In genomic region chr7:66218193-66219014, GRCm38 (mm10) we compare ENCODE assay signal across 8 mouse cellular contexts.
DNase-seq lines count a peak whose midpoint lies in the region; ATAC-seq lines count a peak whose summit lies in the region.

No protein-coding gene starts in this region.

- peak; percentile 45; the same call in 1 of the 2 replicates for ATAC-seq in forebrain, embryonic 16.5 days
- peak; percentile 71 for ATAC-seq in limb, embryonic 13.5 days (ENCODE audit: low FRiP score, low read depth)
- no peak for ATAC-seq in midbrain, embryonic 15.5 days (replicated peaks)
- no peak for ATAC-seq in inflammation-experienced regulatory T-cells, adult 6 months

- no peaks in the 10 kb centered on the region for H3K27me3 ChIP-seq in forebrain, embryonic 16.5 days (replicated peaks; ENCODE audit: control insufficient read depth, insufficient read depth, low read length)
- no peaks in the 10 kb centered on the region for H3K27me3 ChIP-seq in limb, embryonic 13.5 days
- H3K27me3 ChIP-seq in midbrain, embryonic 15.5 days (replicated peaks) = no peaks in the 10 kb centered on the region

- no peaks in the 10 kb centered on the region for H3K36me3 ChIP-seq in forebrain, embryonic 16.5 days (ENCODE audit: control insufficient read depth, insufficient read depth)
- H3K36me3 ChIP-seq in limb, embryonic 13.5 days = no peaks in the 10 kb centered on the region
- no peaks in the 10 kb centered on the region for H3K36me3 ChIP-seq in midbrain, embryonic 15.5 days (replicated peaks)

- peak; percentile 31 for DNase-seq in thymus, postnatal 0 days (ENCODE audit: low spot score)
- DNase-seq in thymus, postnatal 25 days = no peak
- peak; percentile 80 for DNase-seq in heart, postnatal 4 days
- DNase-seq in ovary, postnatal 36 days (ENCODE audit: low spot score) = no peak

- peaks cover 8% of the 10 kb centered on the region; the same call in 1 of the 2 replicates for H3K4me1 ChIP-seq in forebrain, embryonic 16.5 days (replicated peaks; ENCODE audit: control insufficient read depth, insufficient read depth, low read length)
- H3K4me1 ChIP-seq in limb, embryonic 13.5 days = peaks cover 44% of the 10 kb centered on the region
- H3K4me1 ChIP-seq in midbrain, embryonic 15.5 days = peaks cover 16% of the 10 kb centered on the region

- H3K27ac ChIP-seq in forebrain, embryonic 16.5 days (ENCODE audit: low read length) = no peak overlapping the region
- H3K27ac ChIP-seq in limb, embryonic 13.5 days = peak overlapping the region; percentile 85
- H3K27ac ChIP-seq in midbrain, embryonic 15.5 days = peak overlapping the region; percentile 38; the same call in 1 of the 2 replicates

- H3K9me3 ChIP-seq in forebrain, embryonic 16.5 days (ENCODE audit: control insufficient read depth, low read length) = no peaks in the 10 kb centered on the region
- no peaks in the 10 kb centered on the region for H3K9me3 ChIP-seq in limb, embryonic 13.5 days
- H3K9me3 ChIP-seq in midbrain, embryonic 15.5 days = no peaks in the 10 kb centered on the region

- H3K9ac ChIP-seq in forebrain, embryonic 16.5 days (replicated peaks; ENCODE audit: low read depth, low read length) = no peak overlapping the region
- H3K9ac ChIP-seq in limb, embryonic 13.5 days = no peak overlapping the region
- H3K9ac ChIP-seq in midbrain, embryonic 15.5 days = no peak overlapping the region

- H3K4me3 ChIP-seq in forebrain, embryonic 16.5 days (replicated peaks; ENCODE audit: low read length) = no peak overlapping the region
- no peak overlapping the region for H3K4me3 ChIP-seq in limb, embryonic 13.5 days
- no peak overlapping the region for H3K4me3 ChIP-seq in midbrain, embryonic 15.5 days

- no peak overlapping the region for H3K4me2 ChIP-seq in forebrain, embryonic 16.5 days (ENCODE audit: low read length)
- peak overlapping the region; percentile 23; the same call in 1 of the 2 replicates for H3K4me2 ChIP-seq in limb, embryonic 13.5 days (replicated peaks)
- H3K4me2 ChIP-seq in midbrain, embryonic 15.5 days = no peak overlapping the region

- WGBS in forebrain, embryonic 16.5 days = 27% methylated on average over 9 of the region's 9 CpGs
- WGBS in limb, embryonic 13.5 days = 21% methylated on average over 9 of the region's 9 CpGs
- WGBS in midbrain, embryonic 15.5 days = 35% methylated on average over 9 of the region's 9 CpGs

Comparison
In these comparisons a context has a peak if more than half of its experiments do, and no peak if none do; other contexts are left out.
1. DNase-seq: peak in thymus, postnatal 0 days (single experiment) and heart, postnatal 4 days (single experiment); none in thymus, postnatal 25 days (single experiment) and ovary, postnatal 36 days (single experiment).
2. ATAC-seq: peak in forebrain, embryonic 16.5 days (single experiment) and limb, embryonic 13.5 days (single experiment); none in midbrain, embryonic 15.5 days (single experiment) and inflammation-experienced regulatory T-cells, adult 6 months (single experiment).